Mouse (Mus musculus): ENCODE measurements around the gene Klhl13. TPM values are rescaled to one million over a fixed set of nuclear protein-coding genes. Genes with fewer than 3 reads are reported as not detected.

Gene Klhl13
- 115 and 117 TPM in 2 replicates for polyA plus RNA-seq (2016; fragmentation: Nextera tagmentation; extraction: Ambion mirVana)

DNA sequence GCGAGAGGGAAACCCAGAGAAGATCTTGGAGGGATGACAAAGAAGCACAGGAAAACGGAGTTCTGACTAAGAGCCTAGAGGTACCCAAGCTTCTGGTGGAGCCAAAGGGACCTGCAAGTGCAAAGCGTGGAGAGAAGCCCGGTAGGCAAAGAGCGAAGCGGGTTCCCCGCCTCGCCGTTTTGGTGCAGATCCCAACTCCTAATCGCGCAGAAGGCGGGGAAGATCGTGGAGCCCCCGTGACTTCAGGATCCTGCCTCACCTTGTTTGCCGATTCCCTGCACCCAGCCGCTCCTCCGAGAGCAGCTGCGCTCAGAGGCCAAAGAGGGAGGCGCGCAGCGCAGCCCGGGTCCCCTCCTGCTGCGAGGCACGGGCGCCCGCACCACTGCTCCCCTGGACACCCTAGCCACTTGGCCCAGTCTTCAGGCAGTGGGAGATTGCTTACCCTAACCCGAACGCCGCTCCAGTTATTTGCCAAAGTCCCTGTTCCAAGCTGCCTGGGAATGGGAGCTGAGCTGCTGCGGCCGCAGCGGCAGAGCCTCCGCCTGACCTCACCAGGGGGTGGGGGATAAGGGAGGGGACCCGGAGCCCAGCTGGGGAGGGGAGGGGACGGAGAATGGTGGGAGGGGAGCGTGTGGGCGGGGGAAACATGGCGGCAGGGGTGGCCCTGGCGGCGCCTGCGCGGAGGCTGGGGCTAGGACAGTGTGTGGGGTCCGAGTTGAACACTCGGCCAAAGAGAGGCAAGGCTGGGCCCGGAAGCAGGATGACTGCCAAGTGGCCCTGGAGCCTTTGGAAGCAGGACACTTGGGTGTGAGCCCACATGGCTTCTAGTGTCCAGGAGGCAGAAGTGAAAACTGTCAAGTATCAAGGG, at the start of gene Klhl13:
Gene Klhl13 (minus strand): TSS at position 569 of the 868 bp plus-strand sequence.
- WGBS, result 8% methylated on average over 45 of the region's 45 CpGs
- peak within 1 kb of the TSS; percentile 56 for H3K9ac ChIP-seq (replicated peaks)
- peak within 1 kb of the TSS; percentile 63 for H3K27ac ChIP-seq (replicated peaks)
- no peaks in the 10 kb centered on the region for H3K27me3 ChIP-seq
- H3K4me3 ChIP-seq, result peak within 1 kb of the TSS; percentile 56
- no peaks in the 10 kb centered on the region for H3K36me3 ChIP-seq
- H3K4me1 ChIP-seq, result no peaks in the 10 kb centered on the region
- peak within 1 kb of the TSS; percentile 50 for H3K4me2 ChIP-seq (replicated peaks)
- ATAC-seq (ENCODE audit: low FRiP score, low read depth), result peak; percentile 94
- H3K9me3 ChIP-seq, result no peaks in the 10 kb centered on the region

DNA sequence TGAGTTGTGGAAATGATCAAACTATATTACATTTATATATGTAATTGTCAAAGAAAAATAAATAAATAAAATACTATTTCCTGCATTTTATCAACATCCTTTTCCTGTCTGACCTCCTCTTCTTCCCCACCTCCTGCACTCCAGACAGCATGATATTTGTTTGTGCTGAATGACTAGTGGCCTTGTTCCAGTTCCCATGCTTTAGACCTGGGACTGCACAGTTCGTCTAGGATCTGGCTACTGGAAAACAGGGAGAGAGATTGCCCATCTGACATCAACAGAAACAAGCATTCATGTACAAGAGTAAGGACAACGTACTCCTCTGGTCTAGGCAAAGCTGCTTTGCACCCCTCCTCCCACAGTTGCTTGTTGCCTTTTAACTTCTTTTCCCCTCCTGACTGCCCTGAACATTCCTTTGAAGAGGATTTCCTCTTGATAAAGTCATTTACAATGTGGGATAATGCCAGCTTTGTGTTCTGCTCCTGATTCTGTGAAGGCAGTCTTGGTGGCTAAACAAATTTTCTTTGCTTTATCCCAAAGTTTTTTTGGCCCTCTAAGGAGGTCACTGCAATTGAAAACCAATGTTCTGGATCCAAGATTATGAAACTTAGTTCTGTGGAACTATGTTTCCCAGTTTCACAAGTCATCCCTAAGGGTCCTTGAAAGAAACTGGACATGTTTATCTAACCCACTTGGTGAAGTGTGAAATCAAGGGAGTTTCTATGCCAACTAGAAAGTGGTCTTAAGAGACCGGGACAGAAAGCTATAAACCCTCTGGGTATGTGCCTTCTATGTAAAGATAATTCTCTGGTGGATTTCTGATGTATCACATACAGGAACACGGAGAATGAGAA, 44.6 kb upstream of the Klhl13 start:
- no peaks in the 10 kb centered on the region for H3K27me3 ChIP-seq
- ATAC-seq (ENCODE audit: low FRiP score, low read depth), result no peak
- 53% methylated on average over 4 of the region's 4 CpGs for WGBS
- H3K9ac ChIP-seq (replicated peaks), result no peak overlapping the region
- no peak overlapping the region for H3K4me2 ChIP-seq (replicated peaks)
- no peaks in the 10 kb centered on the region for H3K4me1 ChIP-seq
- no peaks in the 10 kb centered on the region for H3K36me3 ChIP-seq
- H3K27ac ChIP-seq (replicated peaks), result no peak overlapping the region
- H3K4me3 ChIP-seq, result no peak overlapping the region
- no peaks in the 10 kb centered on the region for H3K9me3 ChIP-seq

DNA sequence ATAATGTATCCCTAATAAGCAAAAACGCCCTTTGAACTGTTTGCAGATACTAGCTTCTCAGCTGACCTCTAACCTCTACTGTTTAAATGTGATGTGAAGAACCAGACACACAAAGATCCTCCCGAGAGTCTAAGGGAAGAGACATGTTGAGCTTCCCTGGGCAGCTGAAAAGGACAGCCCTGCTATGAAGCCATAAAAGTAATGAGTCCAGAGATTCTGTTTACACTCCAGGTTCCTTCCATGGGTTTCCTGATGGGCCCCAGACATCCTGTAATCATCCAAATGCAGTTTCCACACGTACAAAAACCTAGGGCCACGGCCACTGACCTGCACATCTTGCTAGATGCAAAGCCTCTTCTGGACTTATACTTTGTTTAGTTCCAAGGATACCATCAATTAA, 23.8 kb upstream of the Klhl13 start:
- Histone ChIP-seq H3K9me3 (no peaks in the 10 kb centered on the region), H3K36me3 (no peaks in the 10 kb centered on the region), H3K9ac (replicated peaks) (no peak overlapping the region), H3K4me2 (replicated peaks) (no peak overlapping the region), H3K4me3 (no peak overlapping the region), H3K27me3 (no peaks in the 10 kb centered on the region), H3K27ac (replicated peaks) (no peak overlapping the region), H3K4me1 (no peaks in the 10 kb centered on the region)
- 71% methylated on average over 4 of the region's 4 CpGs for WGBS
- ATAC-seq (ENCODE audit: low FRiP score, low read depth), result no peak

DNA sequence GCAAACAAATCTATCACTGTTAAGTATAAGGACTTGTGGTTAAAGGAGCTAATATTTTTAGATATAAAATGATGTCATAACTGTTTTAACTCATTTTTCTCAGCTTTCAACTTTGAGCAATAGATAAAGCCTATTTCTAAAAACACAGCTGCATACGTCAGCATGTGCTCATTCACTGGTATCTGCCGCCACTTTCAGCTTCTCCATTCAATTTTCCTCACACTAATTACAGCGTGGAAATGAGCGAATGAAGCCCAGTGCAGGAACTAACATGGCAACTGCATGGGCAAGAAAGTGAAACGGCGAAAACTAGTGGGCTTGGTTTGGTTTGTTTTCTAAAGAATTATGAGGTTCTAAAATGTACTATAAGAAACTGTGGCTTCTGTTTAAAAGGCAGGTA, 1.4 kb downstream of the Klhl13 start:
- no peaks in the 10 kb centered on the region for H3K27me3 ChIP-seq
- no peak overlapping the region for H3K9ac ChIP-seq (replicated peaks)
- H3K27ac ChIP-seq (replicated peaks), result no peak overlapping the region
- H3K4me2 ChIP-seq (replicated peaks), result peak overlapping the region; percentile 50
- H3K9me3 ChIP-seq, result no peaks in the 10 kb centered on the region
- H3K36me3 ChIP-seq, result no peaks in the 10 kb centered on the region
- no peak for ATAC-seq (ENCODE audit: low FRiP score, low read depth)
- 65% methylated on average over 6 of the region's 6 CpGs for WGBS
- H3K4me1 ChIP-seq, result no peaks in the 10 kb centered on the region
- peak overlapping the region; percentile 56 for H3K4me3 ChIP-seq

DNA sequence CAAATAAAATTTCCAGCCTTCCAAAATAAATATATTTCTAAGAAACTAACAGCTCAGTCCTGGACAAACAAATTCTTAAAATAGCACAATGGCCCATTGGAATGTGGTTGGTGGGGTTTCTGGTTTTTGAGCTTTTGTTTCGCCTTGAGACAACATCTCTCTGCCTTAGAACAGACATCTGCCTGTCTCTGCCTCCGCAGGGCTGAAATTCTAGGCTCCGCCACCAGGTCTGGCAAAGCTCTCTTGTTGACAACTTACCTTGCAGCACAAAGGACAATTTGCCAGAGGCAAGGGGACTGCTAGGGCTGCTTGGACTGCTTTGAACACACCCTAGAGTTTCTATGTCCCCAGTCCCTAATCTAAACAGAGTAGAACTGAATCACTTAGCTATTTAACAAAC, 4.4 kb downstream of the Klhl13 start:
- no peaks in the 10 kb centered on the region for H3K4me1 ChIP-seq
- no peak for ATAC-seq (ENCODE audit: low FRiP score, low read depth)
- no peak overlapping the region for H3K4me3 ChIP-seq
- H3K36me3 ChIP-seq, result no peaks in the 10 kb centered on the region
- no peak overlapping the region for H3K27ac ChIP-seq (replicated peaks)
- no peak overlapping the region for H3K4me2 ChIP-seq (replicated peaks)
- H3K9me3 ChIP-seq, result no peaks in the 10 kb centered on the region
- no peak overlapping the region for H3K9ac ChIP-seq (replicated peaks)
- no peaks in the 10 kb centered on the region for H3K27me3 ChIP-seq
- 84% methylated on average over 3 of the region's 3 CpGs for WGBS

DNA sequence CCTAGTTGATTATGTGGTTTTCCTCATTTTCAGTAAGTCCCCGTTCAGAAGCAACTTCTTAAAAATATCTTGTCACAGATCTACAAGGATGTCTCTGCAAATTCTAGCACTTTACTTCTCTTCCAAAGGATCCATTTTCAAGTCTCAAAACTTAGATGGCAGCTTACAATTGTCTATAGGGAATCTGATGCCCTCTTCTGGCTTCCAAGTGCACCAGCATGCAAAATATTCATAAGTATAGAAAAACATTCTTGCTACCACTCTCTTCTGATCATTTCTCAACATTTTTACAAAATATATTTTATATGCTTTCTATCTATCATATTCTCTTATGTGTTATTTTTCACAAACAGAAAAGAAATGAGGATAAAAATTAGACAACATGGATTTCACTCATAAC, 14.8 kb downstream of the Klhl13 start:
- ATAC-seq (ENCODE audit: low FRiP score, low read depth), result no peak
- no peaks in the 10 kb centered on the region for H3K4me1 ChIP-seq
- no peaks in the 10 kb centered on the region for H3K36me3 ChIP-seq
- 85% methylated on average over 1 of the region's 1 CpGs for WGBS
- H3K27me3 ChIP-seq, result no peaks in the 10 kb centered on the region
- no peak overlapping the region for H3K9ac ChIP-seq (replicated peaks)
- H3K27ac ChIP-seq (replicated peaks), result no peak overlapping the region
- H3K4me3 ChIP-seq, result no peak overlapping the region
- no peak overlapping the region for H3K4me2 ChIP-seq (replicated peaks)
- H3K9me3 ChIP-seq, result no peaks in the 10 kb centered on the region

DNA sequence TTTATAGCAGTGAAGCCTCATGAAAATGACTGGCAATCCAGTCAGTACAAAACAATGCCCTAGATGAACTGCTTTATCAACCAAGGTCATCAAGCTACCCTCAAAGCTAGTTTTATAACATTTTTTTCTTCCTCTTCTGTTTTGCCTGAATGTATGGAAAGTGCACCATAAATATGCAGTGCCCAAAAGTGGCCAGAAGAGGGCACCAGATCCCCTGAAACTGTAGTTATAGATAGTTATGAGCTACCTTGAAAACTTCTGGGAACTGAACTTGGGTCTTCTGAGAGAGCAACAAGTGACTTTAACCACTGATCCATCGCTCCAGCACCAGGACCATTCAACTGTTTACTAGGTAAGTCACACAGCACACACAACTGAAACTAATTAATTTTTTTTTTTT, 36.8 kb downstream of the Klhl13 start:
- ATAC-seq (ENCODE audit: low FRiP score, low read depth), result no peak
- WGBS, result 69% methylated on average over 1 of the region's 1 CpGs
- H3K4me2 ChIP-seq (replicated peaks), result no peak overlapping the region
- H3K9me3 ChIP-seq, result no peaks in the 10 kb centered on the region
- no peaks in the 10 kb centered on the region for H3K4me1 ChIP-seq
- H3K27me3 ChIP-seq, result no peaks in the 10 kb centered on the region
- H3K4me3 ChIP-seq, result no peak overlapping the region
- H3K9ac ChIP-seq (replicated peaks), result no peak overlapping the region
- no peaks in the 10 kb centered on the region for H3K36me3 ChIP-seq
- H3K27ac ChIP-seq (replicated peaks), result no peak overlapping the region

DNA sequence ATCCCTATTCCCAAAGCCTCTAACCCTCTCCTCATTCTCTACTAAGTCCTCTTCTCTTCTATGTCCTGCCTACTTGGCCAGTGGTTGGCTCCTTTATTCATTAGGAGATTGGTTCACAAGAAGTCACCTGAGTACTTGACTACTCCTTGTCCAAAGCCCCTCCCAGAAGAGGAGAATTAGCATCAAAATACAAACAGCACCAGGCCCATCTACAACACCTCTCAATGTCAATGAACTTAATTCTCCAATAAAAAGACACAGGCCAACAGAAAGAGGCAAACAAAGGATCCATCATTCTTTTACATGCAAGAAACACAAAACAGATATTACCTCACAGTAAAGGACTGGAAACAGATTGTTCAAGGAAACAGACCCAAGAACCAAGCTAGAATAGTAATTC, 46.0 kb downstream of the Klhl13 start:
- H3K4me3 ChIP-seq, result no peak overlapping the region
- no peaks in the 10 kb centered on the region for H3K36me3 ChIP-seq
- no peak overlapping the region for H3K9ac ChIP-seq (replicated peaks)
- ATAC-seq (ENCODE audit: low FRiP score, low read depth), result no peak
- H3K4me2 ChIP-seq (replicated peaks), result no peak overlapping the region
- H3K9me3 ChIP-seq, result no peaks in the 10 kb centered on the region
- H3K27me3 ChIP-seq, result no peaks in the 10 kb centered on the region
- H3K27ac ChIP-seq (replicated peaks), result no peak overlapping the region
- no peaks in the 10 kb centered on the region for H3K4me1 ChIP-seq

DNA sequence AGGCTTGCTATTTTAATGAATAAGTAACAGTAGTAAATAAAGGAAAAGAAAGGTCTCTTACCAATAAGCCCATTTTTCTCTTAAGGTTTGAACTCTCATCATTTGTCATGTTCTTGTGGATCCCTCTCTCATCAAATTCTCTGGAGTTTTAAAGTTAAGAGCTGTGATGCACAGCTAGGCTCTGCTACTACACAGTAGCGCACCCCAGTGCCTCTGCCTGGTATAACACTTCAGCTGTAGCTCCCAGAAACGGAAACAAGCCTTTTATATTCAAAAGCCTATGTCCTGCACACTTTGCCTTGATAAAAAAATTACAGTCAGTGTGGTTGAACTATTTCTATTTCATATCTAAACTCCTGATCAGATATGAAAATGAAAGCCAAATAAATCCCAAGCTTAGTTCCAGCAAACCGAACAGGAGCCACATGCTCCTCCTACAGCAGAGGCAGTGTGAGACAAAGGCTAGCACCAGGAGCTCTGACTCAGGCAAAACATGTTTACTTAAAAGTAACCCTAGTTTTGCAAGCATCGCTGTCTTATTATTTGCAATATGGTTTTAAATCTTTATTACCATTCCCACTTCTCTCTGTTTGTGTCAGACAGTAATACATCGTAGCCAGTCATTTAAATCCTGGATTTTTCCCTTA, 68.8 kb downstream of the Klhl13 start:
- Histone ChIP-seq H3K27me3 (no peaks in the 10 kb centered on the region), H3K9ac (replicated peaks) (no peak overlapping the region), H3K4me1 (no peaks in the 10 kb centered on the region), H3K27ac (replicated peaks) (no peak overlapping the region), H3K4me3 (no peak overlapping the region), H3K9me3 (no peaks in the 10 kb centered on the region), H3K36me3 (no peaks in the 10 kb centered on the region), H3K4me2 (replicated peaks) (no peak overlapping the region)
- 28% methylated on average over 5 of the region's 5 CpGs for WGBS
- peak; percentile 76 for ATAC-seq (ENCODE audit: low FRiP score, low read depth)

DNA sequence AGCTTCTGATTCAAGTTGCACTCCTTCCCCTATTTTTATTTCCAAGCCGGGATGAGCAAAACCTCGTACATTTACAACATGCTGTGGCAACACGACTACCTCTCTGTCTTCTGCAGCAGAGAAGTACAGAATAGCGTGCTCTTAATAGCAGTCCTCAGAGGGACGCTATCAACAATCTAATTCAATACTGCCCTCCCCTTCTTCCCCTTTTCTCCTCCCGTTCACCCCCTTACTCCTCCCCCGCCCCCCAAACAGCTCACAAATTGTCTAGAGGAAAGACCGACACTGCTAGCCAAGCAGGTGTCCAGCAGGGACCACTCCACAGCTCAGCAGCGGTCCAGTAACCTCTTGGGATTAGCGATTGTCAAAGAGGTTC, 79.5 kb downstream of the Klhl13 start:
- Histone ChIP-seq H3K27me3 (no peaks in the 10 kb centered on the region), H3K36me3 (no peaks in the 10 kb centered on the region), H3K9me3 (no peaks in the 10 kb centered on the region), H3K4me2 (replicated peaks) (peak overlapping the region; percentile 46), H3K4me3 (peak overlapping the region; percentile 29), H3K4me1 (no peaks in the 10 kb centered on the region), H3K9ac (replicated peaks) (peak overlapping the region; percentile 28; the same call in 1 of the 2 replicates), H3K27ac (replicated peaks) (peak overlapping the region; percentile 71)
- WGBS, result 21% methylated on average over 10 of the region's 10 CpGs
- peak; percentile 81 for ATAC-seq (ENCODE audit: low FRiP score, low read depth)

DNA sequence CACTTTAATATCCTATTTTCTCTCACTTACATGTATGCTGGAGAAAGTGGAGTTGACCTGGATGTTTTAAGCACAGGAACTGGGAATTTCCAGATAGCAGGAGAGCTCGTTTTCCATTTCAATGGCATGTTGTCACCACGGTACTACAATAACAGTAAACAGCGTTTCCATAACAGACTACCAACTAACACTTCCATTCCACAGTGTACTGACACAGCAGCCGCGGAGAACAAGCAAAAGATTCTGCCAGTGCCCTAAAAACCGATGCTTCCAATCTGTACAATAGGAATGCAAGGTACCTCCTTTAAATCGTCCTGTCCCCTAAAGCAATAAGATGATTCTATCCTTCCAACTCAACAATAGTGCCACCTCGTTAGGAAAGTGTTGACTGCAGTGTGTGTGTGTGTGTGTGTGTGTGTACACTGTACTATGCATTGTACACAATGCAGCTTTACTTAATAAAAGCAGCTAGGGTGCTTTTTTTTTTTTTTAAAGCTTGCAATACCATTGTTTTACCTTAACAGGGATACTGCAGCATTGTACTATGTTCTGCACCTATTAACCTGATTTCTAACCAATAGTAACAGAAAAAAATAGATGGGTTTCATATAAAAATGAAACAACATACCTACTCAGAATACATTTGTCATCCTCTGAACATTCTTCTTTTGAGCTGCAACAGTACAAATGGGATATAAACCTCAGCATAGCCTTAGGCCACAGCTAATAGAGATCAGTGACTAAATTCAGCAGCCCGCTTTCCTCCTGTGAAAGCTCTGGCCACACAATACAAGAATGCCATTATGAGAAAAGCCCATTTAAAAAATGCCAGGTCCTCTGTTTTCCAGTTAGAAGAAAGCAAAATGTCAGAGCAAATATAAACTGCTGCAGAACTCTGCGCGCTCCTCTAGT, 80.1 kb downstream of the Klhl13 start:
- Histone ChIP-seq H3K4me3 (peak overlapping the region; percentile 29), H3K27me3 (no peaks in the 10 kb centered on the region), H3K4me2 (replicated peaks) (peak overlapping the region; percentile 46), H3K9ac (replicated peaks) (peak overlapping the region; percentile 44), H3K4me1 (no peaks in the 10 kb centered on the region), H3K36me3 (no peaks in the 10 kb centered on the region), H3K9me3 (no peaks in the 10 kb centered on the region), H3K27ac (replicated peaks) (peak overlapping the region; percentile 71)
- ATAC-seq (ENCODE audit: low FRiP score, low read depth), result peak; percentile 64
- 39% methylated on average over 11 of the region's 11 CpGs for WGBS

All from midbrain, embryonic 12.5 days (tissue).